Mouse (Mus musculus) limb, embryonic 12.5 days (tissue): Measurements from ENCODE around the gene Cdh3. TPM values are rescaled to one million over a fixed set of nuclear protein-coding genes. Genes with fewer than 3 reads are reported as not detected.

Source experiments
- ATAC-seq: fragments of 200-750 bp; cut with Nextera tagmentation; 2 replicates; pipeline ENCODE4 v1.8.0; 2017; ENCODE audit warnings: low read depth, moderate TSS enrichment; ENCODE audit not compliant: insufficient number of reproducible peaks, insufficient read depth, low FRiP score, low TSS enrichment
- H3K27ac ChIP-seq: fragments of 300-500 bp; sonication (generic); 2 replicates; pipeline ENCODE4 v1.5.1; 2016; ENCODE audit warnings: mild to moderate bottlenecking, moderate library complexity
- H3K27me3 ChIP-seq: fragments of 300-500 bp; sonication (generic); 2 replicates; pipeline ENCODE4 v1.6.1; 2016; ENCODE audit warnings: mild to moderate bottlenecking, moderate library complexity
- H3K36me3 ChIP-seq: fragments of 300-500 bp; sonication (generic); 2 replicates; pipeline ENCODE4 v1.6.1; 2016; ENCODE audit warnings: mild to moderate bottlenecking, moderate library complexity
- H3K4me1 ChIP-seq: fragments of 300-500 bp; sonication (generic); replicated peaks from 2 replicates; pipeline ENCODE4 v1.6.1; 2016
- H3K4me2 ChIP-seq: fragments of 300-500 bp; sonication (generic); 2 replicates; pipeline ENCODE4 v1.6.1; 2016; ENCODE audit warnings: mild to moderate bottlenecking, moderate library complexity
- H3K4me3 ChIP-seq: fragments of 300-500 bp; sonication (generic); replicated peaks from 2 replicates; pipeline ENCODE4 v1.5.1; 2016; ENCODE audit warnings: mild to moderate bottlenecking
- H3K9ac ChIP-seq: fragments of 300-500 bp; sonication (generic); replicated peaks from 2 replicates; pipeline ENCODE4 v1.6.1; 2016; ENCODE audit warnings: mild to moderate bottlenecking, moderate library complexity
- H3K9me3 ChIP-seq: fragments of 300-500 bp; sonication (generic); 2 replicates; pipeline ENCODE4 v1.6.1; 2016; ENCODE audit warnings: mild to moderate bottlenecking, moderate library complexity
- WGBS: fragments of 180-500 bp; shearing (Covaris S2); methylation state at CpG from one replicate; pipeline ENCODE4 v1.1.7; 2016; 5-methylcytosine and 5-hydroxymethylcytosine counted together
- polyA plus RNA-seq: library from polyadenylated mRNA; unstranded; fragments of >200 nt; fragmentation: Nextera tagmentation; extraction: Ambion mirVana; gene quantifications from 2 replicates; pipeline ENCODE4 v1.2.1, GENCODE M21; 2016

The Cdh3 gene
- polyA plus RNA-seq, 1 experiment from 2014 or later = 65.0 TPM

GRCm38 (mm10) chr8:106546746-106547145 lies 36.1 kb downstream of the Cdh3 start:
- Histone ChIP-seq H3K9me3 (peaks cover 4% of the 10 kb centered on the region; the same call in 1 of the 2 replicates), H3K9ac (no peak overlapping the region), H3K27me3 (no peaks in the 10 kb centered on the region), H3K36me3 (peaks cover 89% of the 10 kb centered on the region), H3K4me3 (no peak overlapping the region), H3K4me2 (no peak overlapping the region), H3K27ac (no peak overlapping the region), H3K4me1 (peaks cover 30% of the 10 kb centered on the region)
- ATAC-seq = no peak
- 84% methylated on average over 7 of the region's 7 CpGs for WGBS

- H3K4me1 ChIP-seq = peaks cover 22% of the 10 kb centered on the region
- 20% methylated on average over 10 of the region's 10 CpGs for WGBS
- H3K9me3 ChIP-seq = peaks cover 7% of the 10 kb centered on the region; the same call in 1 of the 2 replicates
- peak overlapping the region; percentile 76 for H3K27ac ChIP-seq
- peaks cover 90% of the 10 kb centered on the region for H3K36me3 ChIP-seq
- H3K27me3 ChIP-seq = no peaks in the 10 kb centered on the region
- H3K4me2 ChIP-seq = no peak overlapping the region
- H3K9ac ChIP-seq = no peak overlapping the region
- peak; percentile 27 for ATAC-seq
- no peak overlapping the region for H3K4me3 ChIP-seq
Measured at GRCm38 (mm10) chr8:106548366-106548936, 37.8 kb downstream of the Cdh3 start.

- Histone ChIP-seq H3K9me3 (peaks cover 7% of the 10 kb centered on the region; the same call in 1 of the 2 replicates), H3K4me1 (peaks cover 22% of the 10 kb centered on the region), H3K27me3 (no peaks in the 10 kb centered on the region), H3K9ac (no peak overlapping the region), H3K36me3 (peaks cover 89% of the 10 kb centered on the region), H3K27ac (no peak overlapping the region; the same call in 1 of the 2 replicates), H3K4me2 (no peak overlapping the region), H3K4me3 (no peak overlapping the region)
- no peak for ATAC-seq
- WGBS = 95% methylated on average over 1 of the region's 1 CpGs
Measured at GRCm38 (mm10) chr8:106550906-106551305, 40.2 kb downstream of the Cdh3 start.

GRCm38 (mm10) chr8:106554011-106554410 lies 43.3 kb downstream of the Cdh3 start:
- Histone ChIP-seq H3K4me1 (peaks cover 7% of the 10 kb centered on the region; the same call in 1 of the 2 replicates), H3K36me3 (peaks cover 94% of the 10 kb centered on the region), H3K27me3 (no peaks in the 10 kb centered on the region), H3K4me2 (no peak overlapping the region), H3K9ac (no peak overlapping the region), H3K4me3 (no peak overlapping the region), H3K9me3 (peaks cover 18% of the 10 kb centered on the region; the same call in 1 of the 2 replicates), H3K27ac (no peak overlapping the region)
- 95% methylated on average over 5 of the region's 5 CpGs for WGBS
- ATAC-seq = no peak

GRCm38 (mm10) chr8:106556068-106556645 lies 45.5 kb downstream of the Cdh3 start:
- no peak overlapping the region for H3K4me2 ChIP-seq
- ATAC-seq = no peak
- H3K27me3 ChIP-seq = no peaks in the 10 kb centered on the region
- peaks cover 18% of the 10 kb centered on the region; the same call in 1 of the 2 replicates for H3K9me3 ChIP-seq
- H3K4me1 ChIP-seq = 0 out of 2 replicates have a peak, but pooled peaks cover under 1% of the 10 kb centered on the region
- H3K9ac ChIP-seq = no peak overlapping the region
- 57% methylated on average over 6 of the region's 7 CpGs for WGBS
- H3K27ac ChIP-seq = no peak overlapping the region
- peaks cover 72% of the 10 kb centered on the region for H3K36me3 ChIP-seq
- H3K4me3 ChIP-seq = no peak overlapping the region

GRCm38 (mm10) chr8:106559844-106560243 lies 49.2 kb downstream of the Cdh3 start:
- Histone ChIP-seq H3K27ac (no peak overlapping the region), H3K36me3 (peaks cover 35% of the 10 kb centered on the region), H3K4me3 (no peak overlapping the region), H3K4me1 (0 out of 2 replicates have a peak, but pooled peaks cover 6% of the 10 kb centered on the region), H3K9ac (no peak overlapping the region), H3K27me3 (no peaks in the 10 kb centered on the region), H3K4me2 (no peak overlapping the region), H3K9me3 (peaks cover 11% of the 10 kb centered on the region; the same call in 1 of the 2 replicates)
- ATAC-seq = no peak
- WGBS = 48% methylated on average over 9 of the region's 9 CpGs

GRCm38 (mm10) chr8:106561097-106561865 lies 50.6 kb downstream of the Cdh3 start:
- Histone ChIP-seq H3K4me3 (no peak overlapping the region), H3K4me1 (0 out of 2 replicates have a peak, but pooled peaks cover 6% of the 10 kb centered on the region), H3K9me3 (peaks cover 11% of the 10 kb centered on the region; the same call in 1 of the 2 replicates), H3K27ac (no peak overlapping the region), H3K36me3 (peaks cover 23% of the 10 kb centered on the region), H3K4me2 (0 out of 2 replicates have a peak overlapping the region, but pooled peaks have one; percentile 16), H3K9ac (no peak overlapping the region), H3K27me3 (no peaks in the 10 kb centered on the region)
- ATAC-seq = no peak; the same call in 1 of the 2 replicates
- WGBS = 24% methylated on average over 21 of the region's 21 CpGs

GRCm38 (mm10) chr8:106563691-106564182 lies 53.0 kb downstream of the Cdh3 start:
- WGBS = 72% methylated on average over 3 of the region's 3 CpGs
- Histone ChIP-seq H3K4me1 (0 out of 2 replicates have a peak, but pooled peaks cover 6% of the 10 kb centered on the region), H3K4me2 (no peak overlapping the region), H3K36me3 (no peaks in the 10 kb centered on the region; the same call in 1 of the 2 replicates), H3K4me3 (no peak overlapping the region), H3K27ac (0 out of 2 replicates have a peak overlapping the region, but pooled peaks have one; percentile 1), H3K9me3 (no peaks in the 10 kb centered on the region), H3K9ac (no peak overlapping the region), H3K27me3 (no peaks in the 10 kb centered on the region)
- no peak for ATAC-seq

GRCm38 (mm10) chr8:106569006-106569405 lies 58.3 kb downstream of the Cdh3 start:
- 91% methylated on average over 7 of the region's 7 CpGs for WGBS
- Histone ChIP-seq H3K9ac (no peak overlapping the region), H3K4me2 (no peak overlapping the region), H3K27ac (no peak overlapping the region), H3K9me3 (no peaks in the 10 kb centered on the region), H3K4me1 (no peaks in the 10 kb centered on the region), H3K36me3 (no peaks in the 10 kb centered on the region), H3K4me3 (no peak overlapping the region), H3K27me3 (no peaks in the 10 kb centered on the region)
- ATAC-seq = no peak

- no peak for ATAC-seq
- no peaks in the 10 kb centered on the region for H3K36me3 ChIP-seq
- 51% methylated on average over 4 of the region's 4 CpGs for WGBS
- H3K9me3 ChIP-seq = no peaks in the 10 kb centered on the region
- no peak overlapping the region for H3K9ac ChIP-seq
- no peak overlapping the region for H3K4me2 ChIP-seq
- H3K4me3 ChIP-seq = no peak overlapping the region
- no peaks in the 10 kb centered on the region for H3K4me1 ChIP-seq
- no peaks in the 10 kb centered on the region for H3K27me3 ChIP-seq
- H3K27ac ChIP-seq = no peak overlapping the region
Measured at GRCm38 (mm10) chr8:106570386-106570785, 59.7 kb downstream of the Cdh3 start.
